Mouse (Mus musculus) kidney, adult 9 months (tissue): ENCODE results near the gene Gnai1.

ENCODE experiments used
- DNase-seq: peaks from one replicate; pipeline ENCODE4 v3.0.0; 2022

Gene Gnai1

GRCm38 (mm10) chr5:18282095-18282494 is 78.1 kb downstream of the Gnai1 start:
- DNase-seq: no peak

- DNase-seq: no peak
Measured at GRCm38 (mm10) chr5:18274352-18274940, 85.7 kb downstream of the Gnai1 start.

DNA sequence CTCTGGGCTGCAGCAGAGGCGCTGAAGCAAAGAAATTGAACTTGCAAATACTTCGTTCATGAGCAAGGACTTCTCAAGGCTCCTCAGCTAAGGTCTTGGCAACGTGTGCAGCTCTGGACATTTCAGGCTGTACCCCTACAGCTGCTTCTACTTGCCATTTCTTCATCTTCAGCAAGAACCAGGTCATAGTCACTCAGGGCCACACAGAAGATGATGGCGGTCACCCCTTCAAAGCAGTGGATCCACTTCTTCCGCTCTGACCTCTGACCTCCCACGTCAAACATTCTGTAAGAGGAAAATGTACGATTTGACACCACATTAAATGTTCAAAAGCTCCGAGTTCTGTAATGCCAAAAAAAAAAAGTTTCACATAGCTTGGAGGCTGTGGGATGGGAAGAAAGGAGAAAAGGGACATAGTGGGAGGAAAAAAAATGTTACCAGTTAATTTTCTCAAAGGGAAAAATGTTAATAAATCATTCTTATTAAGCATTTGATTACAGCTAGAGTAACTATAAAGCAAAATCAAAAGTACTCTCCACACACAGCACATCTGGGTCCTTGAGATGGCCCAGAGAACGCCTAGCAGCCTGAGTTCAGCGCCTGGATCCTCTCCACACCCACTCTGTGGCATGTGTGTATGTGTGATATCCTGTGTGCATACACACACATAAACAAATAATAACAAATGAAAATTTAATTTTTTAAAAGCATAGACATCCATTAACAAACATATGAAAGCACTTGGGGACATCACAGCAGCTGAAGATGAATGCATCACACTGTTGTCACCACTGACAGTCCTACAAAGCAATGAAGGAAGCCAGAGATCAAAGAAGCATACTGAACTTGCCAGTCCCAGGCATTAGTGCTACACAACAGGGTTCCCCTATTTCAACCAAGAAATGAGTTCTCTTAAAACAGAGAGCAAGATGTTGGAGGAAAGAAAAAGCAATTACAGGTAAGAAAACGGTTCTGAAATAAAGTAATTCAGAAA is 86.6 kb downstream of the Gnai1 start:
- no peak for DNase-seq

DNA sequence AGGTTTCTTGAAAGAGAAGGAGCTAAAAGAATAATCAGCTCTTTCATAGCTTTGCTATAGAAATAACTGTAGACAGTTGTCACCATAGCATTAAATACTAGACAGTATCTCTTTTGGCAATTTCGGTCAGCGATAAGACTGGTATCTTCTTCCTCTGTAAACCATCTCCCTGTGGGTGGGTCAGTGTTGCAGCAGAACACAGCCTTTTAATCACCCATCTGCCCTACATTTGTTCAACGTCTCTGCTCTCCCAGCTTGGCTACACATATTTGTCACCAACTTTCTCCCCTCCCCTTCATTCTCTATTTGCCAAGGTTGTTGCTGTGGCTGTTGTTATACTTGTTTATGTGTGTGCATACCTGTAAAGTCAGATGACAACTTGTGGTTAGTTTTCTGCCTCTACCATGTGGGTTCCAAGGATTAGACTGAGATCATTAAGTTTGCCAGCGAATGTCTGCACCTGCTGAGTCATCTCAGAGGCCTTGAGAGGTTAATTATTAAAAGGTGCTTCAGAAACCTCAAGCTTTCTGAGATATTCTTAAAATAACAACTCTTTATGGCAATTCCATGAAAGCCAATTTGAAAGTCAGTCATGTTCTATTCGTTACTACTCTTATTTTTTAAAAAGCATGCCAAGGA is 109.7 kb downstream of the Gnai1 start:
- DNase-seq: peak; percentile 68

DNA sequence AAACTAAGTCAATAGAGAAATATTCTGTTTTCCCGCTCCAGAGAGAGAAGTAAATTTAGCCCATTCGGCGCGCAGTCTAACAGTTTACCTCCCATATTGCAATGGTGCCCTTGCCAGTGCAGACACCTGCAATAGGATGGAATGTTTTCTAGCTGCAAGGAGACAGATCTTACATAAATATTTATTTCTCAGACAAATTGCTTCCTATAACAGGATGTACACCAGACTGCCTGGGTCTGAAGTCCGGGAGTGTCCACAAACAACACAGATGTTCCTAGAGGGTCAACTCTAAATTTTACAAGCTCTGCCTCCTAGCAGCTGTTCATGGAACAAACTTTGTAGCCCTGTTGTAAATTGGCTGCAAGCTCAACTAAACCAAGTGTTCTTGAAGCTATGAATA is 111.0 kb downstream of the Gnai1 start:
- no peak for DNase-seq

DNA sequence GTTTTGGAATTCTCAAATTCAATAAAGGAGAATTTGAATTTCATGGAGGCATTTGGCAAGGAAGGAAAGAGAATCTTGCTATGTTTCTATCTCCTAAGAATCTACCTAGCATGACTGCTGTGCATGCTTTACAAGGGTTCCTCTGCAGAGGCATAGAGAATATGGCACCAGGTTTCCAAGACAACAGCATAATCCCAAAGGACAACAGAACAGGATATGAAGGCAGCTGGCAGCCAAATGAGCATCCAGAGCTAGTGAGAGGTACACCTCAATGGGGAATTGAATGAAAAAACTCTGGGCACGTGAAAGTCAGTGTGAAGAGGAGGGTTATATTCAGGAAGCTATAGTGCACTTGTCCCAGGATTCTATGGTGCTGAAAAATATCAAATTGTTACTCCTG is 130.8 kb downstream of the Gnai1 start:
- no peak for DNase-seq

DNA sequence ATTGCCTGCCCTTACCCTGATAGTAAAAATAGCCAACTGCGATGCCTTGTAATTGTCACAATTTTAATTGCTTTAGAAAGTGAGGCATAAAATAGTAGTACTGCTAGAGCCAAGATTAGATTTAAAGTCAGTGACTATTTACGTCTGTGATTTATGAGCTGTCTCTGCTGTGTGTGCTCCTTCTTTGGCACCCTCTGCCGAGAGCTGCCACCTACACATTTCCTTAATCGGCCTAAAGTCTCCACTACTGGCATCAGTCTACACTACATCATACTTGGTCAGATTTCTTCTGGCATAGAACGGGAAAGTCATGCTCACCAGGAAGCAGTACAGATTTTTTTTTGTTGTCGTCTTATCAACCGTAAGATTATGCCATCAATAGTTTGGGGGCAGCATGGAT is 131.3 kb downstream of the Gnai1 start:
- no peak for DNase-seq

- no peak for DNase-seq
Measured at GRCm38 (mm10) chr5:18220873-18221272, 139.3 kb downstream of the Gnai1 start.

DNA sequence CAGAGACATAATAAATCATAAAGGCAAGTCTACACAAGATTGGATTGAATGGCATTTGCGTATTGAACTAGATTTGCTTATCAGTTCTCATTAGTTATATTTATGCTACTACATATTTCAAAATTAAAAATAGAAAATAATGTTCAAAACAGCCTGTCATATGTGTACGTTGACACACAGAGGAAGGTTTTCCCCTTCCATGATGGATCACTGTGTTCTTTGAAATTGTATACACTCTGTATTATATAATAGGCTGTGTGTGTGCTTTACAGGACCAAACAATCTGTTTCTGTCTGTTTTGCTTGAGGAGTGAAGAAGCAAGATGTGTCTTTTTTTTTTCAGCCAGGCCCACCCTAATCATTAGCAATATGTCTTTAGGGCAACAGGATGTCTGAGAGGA is 141.9 kb downstream of the Gnai1 start:
- no peak for DNase-seq

- DNase-seq: no peak
Measured at GRCm38 (mm10) chr5:18217856-18218255, 142.3 kb downstream of the Gnai1 start.
